Mouse (Mus musculus) liver, embryonic 11.5 days (tissue): ENCODE data around the gene Zdhhc6. TPM values are rescaled to one million over a fixed set of nuclear protein-coding genes. Genes with fewer than 3 reads are reported as not detected.
A peak's percentile ranks its signal among the peaks of the same experiment; 100 is the strongest.

Experiments
- ATAC-seq: fragments of 200-750 bp; cut with Nextera tagmentation; replicated peaks from 2 replicates; pipeline ENCODE4 v1.8.0; 2017; ENCODE audit warnings: moderate number of reproducible peaks, mild to moderate bottlenecking, moderate TSS enrichment, moderate library complexity; ENCODE audit not compliant: low FRiP score
- DNase-seq: peaks from one replicate; pipeline ENCODE4 v3.0.0-alpha.2; 2017; ENCODE audit warnings: low spot score
- H3K27ac ChIP-seq: fragments of 300-500 bp; sonication (generic); 2 replicates; pipeline ENCODE4 v1.5.1; 2014; ENCODE audit warnings: mild to moderate bottlenecking, low read depth, low read length, control low read depth
- H3K27me3 ChIP-seq: fragments of 300-500 bp; sonication (generic); replicated peaks from 2 replicates; pipeline ENCODE4 v1.6.1; 2014; ENCODE audit warnings: low read length, mixed read lengths; ENCODE audit not compliant: control insufficient read depth, insufficient read depth
- H3K36me3 ChIP-seq: fragments of 300-500 bp; sonication (generic); 2 replicates; pipeline ENCODE4 v1.6.1; 2014; ENCODE audit warnings: mild to moderate bottlenecking, low read length, moderate library complexity, mixed read lengths; ENCODE audit not compliant: control insufficient read depth, insufficient read depth
- H3K4me1 ChIP-seq: fragments of 300-500 bp; sonication (generic); replicated peaks from 2 replicates; pipeline ENCODE4 v1.6.1; 2014; ENCODE audit warnings: low read length, mixed read lengths; ENCODE audit not compliant: control insufficient read depth, insufficient read depth
- H3K4me2 ChIP-seq: fragments of 300-500 bp; sonication (generic); 2 replicates; pipeline ENCODE4 v1.6.1; 2014; ENCODE audit warnings: mild to moderate bottlenecking, control low read depth, moderate library complexity
- H3K4me3 ChIP-seq: fragments of 300-500 bp; sonication (generic); 2 replicates; pipeline ENCODE4 v1.5.1; 2014; ENCODE audit warnings: low read depth, low read length, control low read depth
- H3K9ac ChIP-seq: fragments of 300-500 bp; sonication (generic); 2 replicates; pipeline ENCODE4 v1.6.1; 2014; ENCODE audit warnings: low read depth, low read length, control low read depth
- H3K9me3 ChIP-seq: fragments of 300-500 bp; sonication (generic); 2 replicates; pipeline ENCODE4 v1.6.1; 2016; ENCODE audit warnings: low read length, inconsistent platforms, mixed read lengths; ENCODE audit not compliant: control insufficient read depth
- WGBS: fragments of 180-500 bp; shearing (Covaris S2); extraction: QIAGEN DNeasy Blood & Tissue Kit; methylation state at CpG from one replicate; pipeline ENCODE4 v1.1.7; 2014; 5-methylcytosine and 5-hydroxymethylcytosine counted together
- polyA plus RNA-seq: library from polyadenylated mRNA; unstranded; fragments of >200 nt; fragmentation: Nextera tagmentation; extraction: Ambion mirVana; gene quantifications from 2 replicates; pipeline ENCODE4 v1.2.1, GENCODE M21; 2014

Zdhhc6 gene
- polyA plus RNA-seq, 1 experiment from 2014 or later: 120 TPM

DNA sequence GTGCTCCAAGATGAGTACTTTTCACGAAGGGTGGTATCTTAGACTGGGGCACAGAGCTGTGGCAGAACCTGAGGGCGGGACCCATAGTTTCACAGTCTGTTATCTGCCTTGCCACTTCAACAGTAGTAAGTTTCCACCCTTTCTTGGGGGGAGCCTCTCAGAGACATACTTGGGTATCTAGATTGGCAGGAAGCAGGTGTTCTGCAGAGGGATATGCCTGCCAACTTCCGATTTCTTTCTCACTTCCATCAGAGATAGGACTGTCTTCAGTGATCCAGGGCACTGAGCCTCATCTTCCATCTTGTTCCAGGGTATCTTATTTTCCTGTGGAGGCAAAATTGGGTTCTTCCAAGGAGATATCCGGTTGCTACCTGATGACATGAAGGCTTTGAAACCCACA is 31.7 kb downstream of the Zdhhc6 start:
- DNase-seq (no peak), ATAC-seq (peak; percentile 99)
- WGBS: 49% methylated on average over 4 of the region's 4 CpGs
- peaks cover 32% of the 10 kb centered on the region for H3K36me3 ChIP-seq
- no peaks in the 10 kb centered on the region for H3K9me3 ChIP-seq
- 0 out of 2 replicates have a peak overlapping the region, but pooled peaks have one; percentile 17 for H3K9ac ChIP-seq
- peaks cover 17% of the 10 kb centered on the region for H3K4me1 ChIP-seq
- H3K27ac ChIP-seq: peak overlapping the region; percentile 82
- H3K4me3 ChIP-seq: no peak overlapping the region
- H3K27me3 ChIP-seq: no peaks in the 10 kb centered on the region
- peak overlapping the region; percentile 47 for H3K4me2 ChIP-seq

DNA sequence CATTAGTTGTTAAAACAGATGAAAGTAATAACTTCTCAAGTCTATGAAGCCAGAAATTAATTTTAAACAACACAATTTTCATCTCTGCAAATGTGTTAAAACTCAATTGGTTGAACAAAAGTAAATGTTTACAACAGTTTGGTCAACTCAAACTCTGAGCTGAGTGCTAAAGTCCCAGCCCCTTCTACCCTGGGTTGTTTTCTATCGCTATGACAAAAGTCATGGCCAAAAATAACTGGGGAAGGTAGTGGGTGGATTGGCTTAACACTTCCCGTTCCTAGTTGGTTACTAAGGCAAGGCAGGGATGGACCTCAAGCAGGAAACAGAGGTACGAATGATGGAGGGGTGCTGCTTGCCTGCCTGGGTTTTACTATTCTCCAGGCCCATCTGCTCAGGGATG is 39.1 kb downstream of the Zdhhc6 start:
- Histone ChIP-seq H3K9me3 (no peaks in the 10 kb centered on the region), H3K9ac (no peak overlapping the region), H3K4me1 (peaks cover 30% of the 10 kb centered on the region), H3K27me3 (no peaks in the 10 kb centered on the region), H3K27ac (no peak overlapping the region), H3K36me3 (peaks cover 2% of the 10 kb centered on the region; the same call in 1 of the 2 replicates), H3K4me3 (no peak overlapping the region), H3K4me2 (no peak overlapping the region)
- ATAC-seq: no peak
- DNase-seq: no peak
- WGBS: 78% methylated on average over 3 of the region's 3 CpGs

DNA sequence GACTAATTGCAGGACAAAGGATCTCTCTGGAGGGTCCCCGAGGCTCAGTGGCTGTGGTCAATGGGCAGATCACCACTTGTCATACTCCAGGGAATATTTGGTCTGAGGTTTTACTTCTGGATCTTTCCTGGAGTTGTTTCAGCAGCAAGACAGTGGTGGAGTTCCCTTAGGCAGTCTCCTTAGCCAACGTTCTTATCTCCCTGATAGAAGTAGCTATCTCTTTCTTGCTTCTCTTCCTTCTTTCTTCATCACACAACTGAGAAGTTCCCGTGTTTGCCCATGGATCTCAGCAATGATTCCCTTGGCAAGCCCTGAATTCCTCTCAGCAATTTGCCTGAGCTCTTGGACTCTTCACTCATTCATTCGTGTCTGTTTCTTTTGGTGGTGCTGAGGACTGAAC is 39.7 kb downstream of the Zdhhc6 start:
- Histone ChIP-seq H3K9ac (no peak overlapping the region), H3K27me3 (no peaks in the 10 kb centered on the region), H3K4me3 (no peak overlapping the region), H3K27ac (peak overlapping the region; percentile 4; the same call in 1 of the 2 replicates), H3K36me3 (peaks cover 4% of the 10 kb centered on the region; the same call in 1 of the 2 replicates), H3K9me3 (no peaks in the 10 kb centered on the region), H3K4me2 (no peak overlapping the region), H3K4me1 (peaks cover 33% of the 10 kb centered on the region)
- ATAC-seq (no peak), DNase-seq (no peak)
- 63% methylated on average over 4 of the region's 4 CpGs for WGBS

DNA sequence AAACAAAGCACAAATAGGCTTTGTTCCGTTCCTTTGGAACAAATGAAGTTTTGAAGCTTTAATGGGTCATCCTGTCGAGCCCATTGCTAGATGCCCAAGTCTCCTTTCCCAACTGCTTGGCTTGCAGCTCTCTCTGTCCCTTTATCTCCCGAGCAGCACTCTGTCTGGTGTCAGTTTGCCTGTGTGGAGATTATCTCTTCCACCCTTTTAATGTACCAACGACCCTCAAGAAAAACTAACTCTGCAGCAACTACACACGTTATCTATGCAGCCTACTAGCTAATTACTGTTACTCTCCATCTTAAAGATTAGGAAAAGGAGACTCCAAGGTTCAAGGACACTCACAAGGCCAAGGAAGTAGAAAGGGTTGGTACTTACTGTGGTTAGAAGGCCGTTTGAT is 42.5 kb downstream of the Zdhhc6 start:
- peaks cover 45% of the 10 kb centered on the region for H3K4me1 ChIP-seq
- ATAC-seq (peak; percentile 87), DNase-seq (no peak)
- WGBS: 37% methylated on average over 6 of the region's 6 CpGs
- H3K27ac ChIP-seq: peak overlapping the region; percentile 51
- H3K9me3 ChIP-seq: no peaks in the 10 kb centered on the region
- H3K27me3 ChIP-seq: no peaks in the 10 kb centered on the region
- H3K4me3 ChIP-seq: no peak overlapping the region
- H3K9ac ChIP-seq: no peak overlapping the region
- peaks cover 7% of the 10 kb centered on the region; the same call in 1 of the 2 replicates for H3K36me3 ChIP-seq
- no peak overlapping the region for H3K4me2 ChIP-seq

DNA sequence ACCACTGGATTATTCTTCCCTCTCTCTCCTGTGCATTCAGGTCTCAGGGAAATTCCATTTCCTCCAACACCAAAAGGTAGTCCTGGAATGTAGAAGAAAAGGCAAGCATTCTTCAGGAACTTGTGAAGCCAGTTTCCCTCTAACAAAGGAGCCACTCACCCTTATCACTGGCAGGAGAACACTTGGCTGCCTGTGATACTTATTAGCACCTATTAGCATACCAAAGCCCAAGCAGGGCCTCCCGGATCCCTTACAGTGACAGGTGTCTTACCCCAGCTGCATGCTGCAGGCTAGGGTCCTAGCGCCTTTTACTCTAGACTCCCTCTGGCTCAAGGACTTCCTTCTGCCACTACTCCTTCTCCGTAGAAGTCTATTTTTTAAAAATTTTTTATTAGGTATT is 44.4 kb downstream of the Zdhhc6 start:
- H3K9me3 ChIP-seq: no peaks in the 10 kb centered on the region
- peaks cover 7% of the 10 kb centered on the region; the same call in 1 of the 2 replicates for H3K36me3 ChIP-seq
- H3K27me3 ChIP-seq: no peaks in the 10 kb centered on the region
- H3K4me2 ChIP-seq: no peak overlapping the region; the same call in 1 of the 2 replicates
- peak overlapping the region; percentile 51 for H3K27ac ChIP-seq
- DNase-seq: no peak
- WGBS: 50% methylated on average over 3 of the region's 3 CpGs
- H3K4me3 ChIP-seq: no peak overlapping the region
- H3K9ac ChIP-seq: no peak overlapping the region
- peaks cover 45% of the 10 kb centered on the region for H3K4me1 ChIP-seq
- ATAC-seq: peak; percentile 70

DNA sequence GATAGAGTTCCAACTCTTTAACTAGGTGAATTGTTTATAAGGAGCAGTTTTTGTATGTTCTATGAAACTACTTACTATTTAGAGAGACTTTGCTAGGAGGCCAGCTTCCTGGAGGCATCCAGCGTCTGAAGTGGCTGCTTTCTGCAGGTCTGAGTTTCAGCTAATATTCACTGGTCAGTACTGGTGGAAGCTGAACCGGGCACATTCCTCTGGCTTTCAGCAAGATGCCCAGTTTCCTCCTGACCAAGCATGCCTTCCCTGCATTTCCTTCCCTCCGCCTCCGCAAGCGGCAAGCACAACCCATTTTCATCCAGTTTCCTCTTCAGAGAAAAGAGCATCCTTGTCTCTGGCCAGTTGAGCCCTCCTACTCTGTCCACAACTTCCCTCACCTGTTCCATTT is 46.8 kb downstream of the Zdhhc6 start:
- DNase-seq: no peak
- no peak overlapping the region for H3K4me2 ChIP-seq
- H3K4me1 ChIP-seq: peaks cover 26% of the 10 kb centered on the region
- no peaks in the 10 kb centered on the region for H3K27me3 ChIP-seq
- peaks cover 7% of the 10 kb centered on the region; the same call in 1 of the 2 replicates for H3K36me3 ChIP-seq
- H3K9me3 ChIP-seq: no peaks in the 10 kb centered on the region
- no peak overlapping the region for H3K9ac ChIP-seq
- no peak for ATAC-seq
- no peak overlapping the region; the same call in 1 of the 2 replicates for H3K27ac ChIP-seq
- no peak overlapping the region for H3K4me3 ChIP-seq
- 71% methylated on average over 5 of the region's 5 CpGs for WGBS

DNA sequence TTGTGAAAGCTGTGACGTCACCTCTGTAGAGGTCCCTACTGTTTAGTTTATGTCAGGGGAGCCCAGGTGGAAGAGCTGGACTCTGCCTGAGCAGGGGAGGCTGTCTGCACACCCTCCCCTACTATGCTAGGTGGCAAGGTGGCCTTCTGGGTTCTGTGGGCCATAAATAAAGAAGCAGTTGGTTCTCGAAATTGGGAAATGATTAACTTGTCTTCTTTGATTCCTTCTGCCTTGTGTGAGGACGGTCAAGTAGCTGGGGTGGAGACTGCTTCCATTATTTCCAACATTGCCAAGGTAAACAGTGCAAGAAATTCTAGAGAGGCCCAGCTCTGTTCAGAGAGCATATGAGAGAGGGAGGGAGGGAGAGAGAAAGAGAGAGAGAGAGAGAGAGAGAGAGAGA is 47.7 kb downstream of the Zdhhc6 start:
- peaks cover 7% of the 10 kb centered on the region; the same call in 1 of the 2 replicates for H3K36me3 ChIP-seq
- H3K4me2 ChIP-seq: no peak overlapping the region
- no peak overlapping the region for H3K4me3 ChIP-seq
- ATAC-seq: no peak
- DNase-seq: no peak
- H3K4me1 ChIP-seq: peaks cover 23% of the 10 kb centered on the region
- no peaks in the 10 kb centered on the region for H3K9me3 ChIP-seq
- 73% methylated on average over 3 of the region's 3 CpGs for WGBS
- no peak overlapping the region for H3K27ac ChIP-seq
- no peaks in the 10 kb centered on the region for H3K27me3 ChIP-seq
- no peak overlapping the region for H3K9ac ChIP-seq

DNA sequence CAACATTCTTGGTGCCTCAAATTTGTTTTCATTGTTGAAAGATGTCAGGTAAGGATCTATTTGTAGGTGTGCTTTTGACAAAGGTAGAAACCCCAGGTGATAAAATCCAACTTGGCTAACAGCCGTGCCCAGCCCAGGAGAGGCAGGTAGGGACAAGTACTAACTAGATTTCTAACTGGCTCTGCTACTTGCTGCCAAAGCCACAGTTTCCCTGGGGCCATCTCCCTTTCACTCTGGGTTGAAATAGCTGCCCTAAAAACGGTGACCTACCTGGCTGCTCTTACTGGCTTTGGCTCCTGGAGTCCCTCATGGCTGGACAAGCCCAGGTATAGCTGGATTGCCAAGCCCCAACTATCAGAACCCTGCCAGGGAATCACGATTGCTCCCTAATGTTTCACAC is 49.0 kb downstream of the Zdhhc6 start:
- Histone ChIP-seq H3K9me3 (no peaks in the 10 kb centered on the region), H3K9ac (no peak overlapping the region), H3K4me1 (peaks cover 16% of the 10 kb centered on the region; the same call in 1 of the 2 replicates), H3K4me2 (no peak overlapping the region), H3K27ac (no peak overlapping the region), H3K4me3 (no peak overlapping the region), H3K36me3 (peaks cover 7% of the 10 kb centered on the region; the same call in 1 of the 2 replicates), H3K27me3 (no peaks in the 10 kb centered on the region)
- 87% methylated on average over 3 of the region's 3 CpGs for WGBS
- no peak for ATAC-seq
- no peak for DNase-seq

DNA sequence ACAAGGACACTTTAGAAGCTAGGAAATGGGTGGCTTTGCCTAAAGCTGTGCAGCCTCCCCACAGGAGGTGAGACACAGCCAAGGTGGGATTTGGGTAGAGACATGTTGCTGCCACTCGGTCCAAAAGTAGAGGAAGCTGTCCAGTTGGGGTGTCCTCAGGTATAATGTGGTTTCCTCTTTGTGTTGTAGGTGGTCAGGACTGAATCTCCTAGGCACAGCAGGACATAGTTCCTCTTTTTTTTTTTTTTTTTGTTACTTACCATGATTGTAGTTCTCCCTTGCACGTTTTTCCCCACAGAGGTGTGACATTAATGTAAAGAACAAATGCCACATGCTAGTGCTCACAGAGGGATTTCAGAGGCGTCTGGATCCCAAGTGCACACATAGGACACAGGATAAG is 50.6 kb downstream of the Zdhhc6 start:
- H3K9me3 ChIP-seq: no peaks in the 10 kb centered on the region
- H3K4me3 ChIP-seq: no peak overlapping the region
- H3K4me2 ChIP-seq: no peak overlapping the region
- DNase-seq (no peak), ATAC-seq (no peak)
- H3K36me3 ChIP-seq: no peaks in the 10 kb centered on the region; the same call in 1 of the 2 replicates
- no peak overlapping the region for H3K27ac ChIP-seq
- H3K4me1 ChIP-seq: peaks cover 7% of the 10 kb centered on the region
- no peaks in the 10 kb centered on the region for H3K27me3 ChIP-seq
- no peak overlapping the region for H3K9ac ChIP-seq
- 54% methylated on average over 3 of the region's 3 CpGs for WGBS
